Mouse (Mus musculus) B cell, adult (primary cell): ENCODE data around the gene Tbc1d15. TPM values are rescaled to one million over a fixed set of nuclear protein-coding genes. Genes with fewer than 3 reads are reported as not detected.

ENCODE experiments used
- total RNA-seq: library from RNA; stranded (reverse); gene quantifications from 4 replicates; pipeline ENCODE4 v1.2.4, GENCODE M21; 2023; ENCODE audit not compliant: inconsistent age

Gene Tbc1d15
- total RNA-seq, result 107 to 136 TPM (median 132 TPM) in 4 replicates

DNA sequence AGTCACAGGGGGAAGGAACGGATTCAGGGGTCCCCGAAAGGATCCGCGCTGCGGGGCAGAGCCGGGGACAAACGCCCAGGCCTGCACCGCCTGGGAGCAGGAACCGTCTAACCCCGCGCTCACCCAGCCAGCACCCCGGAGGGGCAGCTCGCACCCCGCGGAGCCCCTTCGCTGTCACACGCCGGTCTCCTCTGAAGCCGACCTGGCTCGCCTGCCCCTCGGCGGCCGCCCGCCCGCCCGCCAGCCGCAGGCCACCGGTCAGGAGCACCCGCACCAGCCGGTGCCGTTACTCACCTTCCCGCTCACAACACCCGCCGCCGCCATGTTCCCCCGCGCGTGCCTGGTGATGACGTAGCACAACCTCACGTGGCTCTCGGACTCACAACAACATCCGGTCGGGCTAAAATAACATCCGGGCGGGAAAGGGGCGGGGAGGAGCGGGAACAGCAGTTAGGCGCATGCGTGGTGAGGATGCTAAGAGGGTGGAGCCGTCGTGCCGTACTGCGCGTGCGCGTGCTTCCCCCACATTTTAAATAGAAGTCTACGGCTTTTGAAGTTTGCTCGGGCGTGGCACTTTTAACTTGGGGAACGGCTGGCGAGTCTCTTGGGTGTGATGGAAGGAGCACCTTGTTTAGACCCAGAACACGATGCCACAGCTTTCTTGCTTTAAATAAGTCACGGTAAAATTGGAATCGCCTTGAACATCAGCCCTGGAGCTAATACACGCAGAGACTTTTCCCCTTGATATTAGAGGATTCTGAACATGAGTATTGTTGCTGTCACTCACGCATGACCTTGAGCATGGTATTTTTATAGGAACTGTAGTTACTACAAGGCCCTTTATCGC is at the start of gene Tbc1d15:
Gene Tbc1d15 (minus strand): TSS at position 380 of the 847 bp plus-strand sequence.

DNA sequence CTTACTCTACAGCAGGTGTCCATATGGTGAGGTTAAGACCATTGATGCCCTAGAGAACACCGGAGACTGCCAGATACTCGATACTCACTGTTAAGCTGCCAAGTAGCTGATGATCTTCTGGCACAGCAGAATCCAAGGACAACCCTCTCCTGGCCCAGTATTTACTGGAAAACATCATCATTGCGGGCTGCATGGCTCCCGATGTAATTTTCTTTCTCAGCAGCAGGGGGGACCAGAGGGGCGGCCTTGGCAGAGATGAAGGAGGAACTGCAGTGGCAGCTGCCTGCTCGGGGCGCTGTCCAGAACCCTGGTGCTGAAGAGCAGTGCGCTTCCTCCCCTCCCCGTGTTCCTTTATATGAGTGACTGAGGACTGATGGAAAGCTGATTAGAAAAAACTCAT is 66.6 kb downstream of the Tbc1d15 start, which contains the start of gene Tph2:
Gene Tph2 (minus strand): TSS at position 326 of the 400 bp plus-strand sequence.

Other genes with a start within 250 kb of the Tbc1d15 start
- not detected in 4 replicates for gene Tph2, start 66.4 kb downstream of the Tbc1d15 start, total RNA-seq
- gene Rab21, start 64.1 kb upstream of the Tbc1d15 start, total RNA-seq, result 82.8 to 95.3 TPM (median 86.6 TPM) in 4 replicates
- gene Tmem19, start 111.0 kb upstream of the Tbc1d15 start, total RNA-seq, result 24.7 to 34.2 TPM (median 29.8 TPM) in 4 replicates
- 3.9 to 7.6 TPM (median 6.4 TPM) in 4 replicates for gene Thap2, start 133.0 kb upstream of the Tbc1d15 start, total RNA-seq
- 69.7 to 76.9 TPM (median 73.3 TPM) in 4 replicates for gene Zfc3h1, start 133.5 kb upstream of the Tbc1d15 start, total RNA-seq